Mouse (Mus musculus) testis, adult 2 months (tissue): ENCODE results near the gene Rfx4. TPM values are rescaled to one million over a fixed set of nuclear protein-coding genes. Genes with fewer than 3 reads are reported as not detected.
A peak's percentile ranks its signal among the peaks of the same experiment; 100 is the strongest.

Source experiments
- H3K27ac ChIP-seq: fragments of 200-500 bp; 2 replicates; pipeline ENCODE4 v1.5.1; 2012; ENCODE audit warnings: low read depth, low read length; ENCODE audit not compliant: control insufficient read depth, insufficient read depth
- H3K27me3 ChIP-seq: fragments of 200-500 bp; 2 replicates; pipeline ENCODE4 v1.6.1; 2012; ENCODE audit warnings: mild to moderate bottlenecking, low read length, moderate library complexity; ENCODE audit not compliant: control insufficient read depth, insufficient read depth
- H3K36me3 ChIP-seq: fragments of 200-500 bp; 2 replicates; pipeline ENCODE4 v1.6.1; 2012; ENCODE audit warnings: mild to moderate bottlenecking, low read length; ENCODE audit not compliant: control insufficient read depth, insufficient read depth
- H3K4me1 ChIP-seq: fragments of 200-500 bp; 2 replicates; pipeline ENCODE4 v1.6.1; 2012; ENCODE audit warnings: low read length; ENCODE audit not compliant: control insufficient read depth, insufficient read depth
- H3K4me3 ChIP-seq: fragments of 200-500 bp; 2 replicates; pipeline ENCODE4 v1.5.1; 2012; ENCODE audit warnings: low read depth, mild to moderate bottlenecking, low read length, moderate library complexity, mixed read lengths; ENCODE audit not compliant: control insufficient read depth
- CTCF ChIP-seq: fragments of 200-500 bp; IDR thresholded peaks from 2 replicates; pipeline ENCODE4 v1.5.1; 2012; ENCODE audit warnings: low read depth, mild to moderate bottlenecking, inconsistent platforms, low read length, moderate library complexity; ENCODE audit not compliant: control insufficient read depth, insufficient read depth, insufficient replicate concordance
- POLR2A ChIP-seq: fragments of 200-500 bp; IDR thresholded peaks from 2 replicates; pipeline ENCODE4 v1.6.1; 2012; ENCODE audit warnings: low read depth, mild to moderate bottlenecking, inconsistent platforms, low read length, moderate library complexity; ENCODE audit not compliant: control insufficient read depth
- polyA plus RNA-seq: library from polyadenylated mRNA; depleted of rRNA; stranded (reverse); fragments of >200 nt; gene quantifications from 2 replicates; pipeline ENCODE4 v1.2.3, GENCODE M21; 2012

Gene Rfx4
- polyA plus RNA-seq, 1 experiment = 93.1 TPM

GRCm38 (mm10) chr10:84817086-84817869 lies 61.4 kb downstream of the Rfx4 start:
- no peak overlapping the region for H3K4me3 ChIP-seq
- H3K27me3 ChIP-seq = no peaks in the 10 kb centered on the region
- TF ChIP-seq CTCF (no peak), POLR2A (no peak)
- no peak overlapping the region for H3K27ac ChIP-seq
- H3K36me3 ChIP-seq = no peaks in the 10 kb centered on the region
- H3K4me1 ChIP-seq = no peaks in the 10 kb centered on the region

DNA sequence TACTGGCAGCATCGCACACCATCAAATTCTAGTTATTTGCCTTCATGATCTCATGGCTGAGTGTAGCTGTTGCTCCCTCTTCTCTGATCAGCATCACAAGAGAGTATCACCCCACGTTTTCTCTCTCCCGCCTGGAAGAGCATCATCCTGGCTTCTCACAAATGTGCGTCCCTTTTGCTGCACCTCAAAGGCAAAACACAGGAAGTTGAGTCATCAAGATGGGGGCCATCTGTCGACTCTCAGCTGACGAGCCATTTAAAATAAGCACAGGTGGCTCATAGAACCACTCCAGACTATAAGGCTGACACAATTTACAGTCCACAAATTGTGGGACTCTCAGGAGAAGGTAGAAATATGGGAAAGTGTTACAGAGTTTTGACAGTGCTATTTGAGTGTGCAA lies 63.8 kb downstream of the Rfx4 start:
- Histone ChIP-seq H3K27ac (no peak overlapping the region), H3K27me3 (no peaks in the 10 kb centered on the region), H3K4me3 (no peak overlapping the region), H3K4me1 (no peaks in the 10 kb centered on the region), H3K36me3 (no peaks in the 10 kb centered on the region)
- no peak for TF ChIP-seq POLR2A
- no peak for TF ChIP-seq CTCF

DNA sequence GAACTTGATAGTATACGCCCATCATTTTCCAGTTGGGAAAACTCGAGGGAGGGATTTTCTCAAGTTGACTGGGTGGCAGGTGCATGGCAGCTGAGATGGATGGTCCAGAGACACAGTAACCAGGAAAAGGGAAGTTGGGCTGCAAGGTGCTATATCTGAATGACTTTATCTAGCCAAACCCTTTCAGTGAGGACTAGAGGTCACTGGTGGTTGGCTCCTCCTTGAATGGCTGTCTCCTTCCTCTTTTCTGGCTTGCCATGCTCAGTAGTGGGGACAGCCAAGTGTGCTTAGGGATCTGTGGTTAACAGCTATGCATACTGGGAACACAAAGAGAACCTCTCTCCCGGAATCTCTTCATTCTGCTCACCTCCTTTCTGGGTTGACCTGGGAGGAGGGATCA lies 64.4 kb downstream of the Rfx4 start:
- TF ChIP-seq CTCF (no peak), POLR2A (no peak)
- Histone ChIP-seq H3K4me1 (no peaks in the 10 kb centered on the region), H3K27ac (no peak overlapping the region), H3K27me3 (no peaks in the 10 kb centered on the region), H3K36me3 (no peaks in the 10 kb centered on the region), H3K4me3 (no peak overlapping the region)

GRCm38 (mm10) chr10:84822741-84823151 lies 66.9 kb downstream of the Rfx4 start:
- TF ChIP-seq POLR2A (no peak), CTCF (no peak)
- no peak overlapping the region for H3K27ac ChIP-seq
- no peak overlapping the region for H3K4me3 ChIP-seq
- H3K4me1 ChIP-seq = no peaks in the 10 kb centered on the region
- no peaks in the 10 kb centered on the region for H3K27me3 ChIP-seq
- H3K36me3 ChIP-seq = no peaks in the 10 kb centered on the region

GRCm38 (mm10) chr10:84823621-84824020 lies 67.8 kb downstream of the Rfx4 start:
- TF ChIP-seq POLR2A = no peak
- no peak for TF ChIP-seq CTCF
- Histone ChIP-seq H3K27me3 (no peaks in the 10 kb centered on the region), H3K27ac (no peak overlapping the region), H3K4me1 (no peaks in the 10 kb centered on the region), H3K36me3 (no peaks in the 10 kb centered on the region), H3K4me3 (no peak overlapping the region)

- Histone ChIP-seq H3K27ac (no peak overlapping the region), H3K4me3 (no peak overlapping the region), H3K36me3 (no peaks in the 10 kb centered on the region), H3K4me1 (no peaks in the 10 kb centered on the region), H3K27me3 (no peaks in the 10 kb centered on the region)
- TF ChIP-seq CTCF = no peak
Observed at GRCm38 (mm10) chr10:84829009-84829408, 73.1 kb downstream of the Rfx4 start.

- Histone ChIP-seq H3K27ac (peak overlapping the region; percentile 40), H3K4me3 (no peak overlapping the region), H3K36me3 (no peaks in the 10 kb centered on the region), H3K27me3 (no peaks in the 10 kb centered on the region), H3K4me1 (peaks cover 28% of the 10 kb centered on the region)
- no peak for TF ChIP-seq POLR2A
- TF ChIP-seq CTCF = no peak
Observed at GRCm38 (mm10) chr10:84835596-84835995, 79.7 kb downstream of the Rfx4 start.
